Mouse (Mus musculus): ENCODE results near the gene Grk3. TPM values are rescaled to one million over a fixed set of nuclear protein-coding genes. Genes with fewer than 3 reads are reported as not detected.

The Grk3 gene
- polyA plus RNA-seq, 1 experiment from 2014 or later, result 9.9 TPM

DNA sequence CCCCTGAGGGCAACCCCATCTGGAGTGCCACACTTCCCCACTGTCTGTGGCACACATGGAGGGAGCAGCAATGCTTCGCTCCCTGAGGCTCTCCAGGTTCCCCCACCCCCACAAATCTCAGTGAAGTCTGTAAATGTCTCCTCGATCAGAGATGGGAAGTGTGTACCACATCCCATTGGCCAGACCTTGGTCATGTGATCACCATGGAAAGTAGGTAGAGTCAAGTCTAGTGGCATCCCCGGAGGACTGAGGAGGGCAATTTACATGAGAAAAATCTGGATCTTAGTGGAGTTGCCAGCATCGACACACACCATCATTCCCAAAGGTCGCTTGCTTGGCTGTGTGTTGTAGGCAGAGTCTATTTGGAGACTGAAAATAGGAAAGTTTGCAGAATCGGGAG lies 23.0 kb upstream of the Grk3 start:
- no peak overlapping the region for H3K4me2 ChIP-seq (replicated peaks; ENCODE audit: low read depth, low read length)
- H3K4me1 ChIP-seq (ENCODE audit: control insufficient read depth, insufficient read depth, low read length), result peaks cover 22% of the 10 kb centered on the region
- 90% methylated on average over 6 of the region's 6 CpGs for WGBS
- H3K27me3 ChIP-seq (ENCODE audit: control insufficient read depth, insufficient read depth, low read length), result no peaks in the 10 kb centered on the region
- H3K36me3 ChIP-seq (ENCODE audit: control insufficient read depth, insufficient read depth, low read length), result no peaks in the 10 kb centered on the region
- no peaks in the 10 kb centered on the region for H3K9me3 ChIP-seq (ENCODE audit: control insufficient read depth, low read length)
- no peak overlapping the region for H3K27ac ChIP-seq (ENCODE audit: low read depth, low read length)
- no peak overlapping the region for H3K4me3 ChIP-seq (ENCODE audit: low read length)
- no peak overlapping the region for H3K9ac ChIP-seq (ENCODE audit: low read depth, low read length)
- ATAC-seq (ENCODE audit: low FRiP score, low TSS enrichment), result no peak

DNA sequence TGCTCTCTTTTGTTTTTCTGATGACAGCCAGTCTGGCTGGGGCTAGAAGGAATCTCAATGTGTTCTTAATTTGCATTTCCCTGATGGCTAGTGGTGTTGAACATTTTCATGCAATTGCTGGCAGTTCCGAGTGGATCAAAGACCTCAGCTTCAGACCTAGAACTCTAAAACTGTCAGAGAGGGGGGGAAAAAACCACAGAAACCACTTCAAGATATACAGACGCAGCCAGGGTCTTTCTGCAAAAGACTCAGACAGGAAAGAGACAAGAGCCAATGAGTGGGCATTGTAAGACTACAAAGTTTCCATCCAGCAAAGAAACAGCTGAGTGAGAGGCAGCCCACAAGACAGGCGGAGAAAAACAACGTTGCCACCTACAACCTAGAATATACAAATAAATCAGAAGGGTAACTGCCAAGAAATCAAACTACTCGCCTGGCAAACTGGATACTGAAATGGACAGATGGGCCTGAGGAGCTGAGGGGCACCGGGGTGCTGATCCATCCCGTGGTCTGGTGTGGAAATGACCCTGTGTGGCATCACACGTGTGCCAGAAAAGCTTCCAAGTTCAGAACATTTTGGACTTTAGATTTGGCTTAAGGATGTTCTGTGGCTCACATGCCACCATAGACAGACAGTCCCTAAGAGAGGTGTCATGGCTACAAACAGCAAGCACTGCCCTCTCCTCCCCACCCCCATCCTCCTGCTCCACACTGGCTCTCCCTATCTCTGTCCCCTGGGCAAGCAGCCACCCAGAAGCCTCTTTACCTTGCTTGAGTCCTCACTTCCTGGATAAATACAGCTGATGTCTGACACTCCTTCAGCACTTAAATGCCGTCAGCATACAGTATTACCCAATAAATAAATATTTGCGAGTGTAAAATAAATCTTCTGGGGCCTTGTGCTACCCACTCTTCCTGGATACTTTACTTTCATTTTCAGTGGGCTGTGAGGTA lies 19.8 kb upstream of the Grk3 start:
- Histone ChIP-seq H3K9me3 (ENCODE audit: control insufficient read depth, low read length) (no peaks in the 10 kb centered on the region), H3K27me3 (ENCODE audit: control insufficient read depth, insufficient read depth, low read length) (no peaks in the 10 kb centered on the region), H3K4me2 (replicated peaks; ENCODE audit: low read depth, low read length) (no peak overlapping the region), H3K4me3 (ENCODE audit: low read length) (no peak overlapping the region), H3K4me1 (ENCODE audit: control insufficient read depth, insufficient read depth, low read length) (peaks cover 10% of the 10 kb centered on the region), H3K9ac (ENCODE audit: low read depth, low read length) (no peak overlapping the region), H3K36me3 (ENCODE audit: control insufficient read depth, insufficient read depth, low read length) (no peaks in the 10 kb centered on the region), H3K27ac (ENCODE audit: low read depth, low read length) (no peak overlapping the region)
- 49% methylated on average over 10 of the region's 10 CpGs for WGBS
- ATAC-seq (ENCODE audit: low FRiP score, low TSS enrichment), result no peak

DNA sequence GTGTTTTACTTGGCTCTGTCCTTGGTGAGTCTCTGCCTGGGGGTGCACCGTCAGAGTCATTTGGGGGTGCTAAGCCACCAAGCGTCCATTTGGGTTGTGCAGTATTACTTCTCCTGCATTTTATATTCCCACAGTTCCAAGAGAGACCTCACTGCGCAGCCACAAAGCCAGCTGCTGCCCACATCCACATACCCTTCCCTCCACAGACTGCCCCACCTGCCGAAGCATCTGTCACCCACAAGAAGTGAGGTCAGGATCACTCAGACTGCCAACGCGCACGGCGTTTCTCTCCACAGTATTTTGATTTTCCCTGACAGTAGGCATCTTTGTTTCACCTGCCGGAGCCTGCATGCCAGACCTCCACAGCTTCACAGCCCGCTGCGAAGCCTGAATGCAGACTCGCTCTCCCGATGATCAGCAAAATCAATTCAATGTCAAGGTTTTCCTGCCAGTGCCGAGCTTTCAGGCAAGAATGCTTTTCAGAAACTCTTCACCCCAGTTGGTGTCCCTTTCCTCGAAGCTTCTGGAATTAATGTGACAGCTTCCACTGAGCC lies 15.7 kb upstream of the Grk3 start:
- ATAC-seq (ENCODE audit: low FRiP score, low TSS enrichment), result no peak
- Histone ChIP-seq H3K27me3 (ENCODE audit: control insufficient read depth, insufficient read depth, low read length) (no peaks in the 10 kb centered on the region), H3K27ac (ENCODE audit: low read depth, low read length) (no peak overlapping the region), H3K9me3 (ENCODE audit: control insufficient read depth, low read length) (no peaks in the 10 kb centered on the region), H3K36me3 (ENCODE audit: control insufficient read depth, insufficient read depth, low read length) (no peaks in the 10 kb centered on the region), H3K4me1 (ENCODE audit: control insufficient read depth, insufficient read depth, low read length) (peaks cover 9% of the 10 kb centered on the region), H3K4me3 (ENCODE audit: low read length) (no peak overlapping the region), H3K9ac (ENCODE audit: low read depth, low read length) (no peak overlapping the region), H3K4me2 (replicated peaks; ENCODE audit: low read depth, low read length) (no peak overlapping the region)
- WGBS, result 73% methylated on average over 15 of the region's 15 CpGs

DNA sequence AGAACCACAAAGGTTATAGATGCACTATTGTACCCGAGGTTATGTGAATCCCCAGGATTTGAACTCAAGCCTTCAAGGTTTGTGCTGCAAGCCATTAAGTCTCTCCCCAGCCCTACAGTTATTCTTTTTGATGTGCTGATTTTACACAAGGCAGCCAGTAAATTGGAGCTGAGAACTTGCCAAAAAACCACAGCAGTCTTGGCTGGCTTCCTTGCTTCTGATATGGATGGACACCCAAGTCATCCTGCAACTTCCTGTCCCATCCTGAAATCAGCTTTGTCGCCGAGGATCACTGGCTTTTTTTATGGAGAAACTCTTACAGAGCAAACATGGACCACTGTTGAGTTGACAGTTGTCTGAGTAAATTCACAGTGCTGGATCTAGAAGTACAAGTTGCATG lies 14.5 kb upstream of the Grk3 start:
- Histone ChIP-seq H3K4me1 (ENCODE audit: control insufficient read depth, insufficient read depth, low read length) (peaks cover 4% of the 10 kb centered on the region; the same call in 1 of the 2 replicates), H3K36me3 (ENCODE audit: control insufficient read depth, insufficient read depth, low read length) (no peaks in the 10 kb centered on the region), H3K27me3 (ENCODE audit: control insufficient read depth, insufficient read depth, low read length) (no peaks in the 10 kb centered on the region), H3K4me2 (replicated peaks; ENCODE audit: low read depth, low read length) (no peak overlapping the region), H3K9ac (ENCODE audit: low read depth, low read length) (no peak overlapping the region), H3K9me3 (ENCODE audit: control insufficient read depth, low read length) (no peaks in the 10 kb centered on the region), H3K27ac (ENCODE audit: low read depth, low read length) (no peak overlapping the region), H3K4me3 (ENCODE audit: low read length) (no peak overlapping the region)
- WGBS, result 65% methylated on average over 3 of the region's 3 CpGs
- no peak for ATAC-seq (ENCODE audit: low FRiP score, low TSS enrichment)

DNA sequence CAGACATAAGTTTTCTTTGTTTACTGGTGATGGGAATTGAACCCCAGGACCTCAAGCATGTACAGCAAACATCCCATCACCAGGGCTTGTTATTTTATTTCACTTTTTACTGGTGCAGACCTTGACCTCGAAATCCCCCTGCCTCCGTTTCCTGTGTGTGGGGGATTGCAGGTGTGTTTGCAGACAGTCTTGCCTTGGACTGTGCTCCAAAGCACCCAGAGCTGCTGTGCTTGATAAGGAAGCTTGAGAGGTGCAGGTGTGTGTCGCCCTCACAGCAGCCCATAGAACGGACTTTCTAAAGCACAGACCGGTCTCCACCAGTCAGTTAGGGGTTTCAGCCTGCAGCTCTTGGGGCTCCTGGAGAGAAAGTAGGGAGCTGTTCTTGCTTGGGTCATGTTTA lies 11.1 kb upstream of the Grk3 start:
- no peak overlapping the region for H3K4me2 ChIP-seq (replicated peaks; ENCODE audit: low read depth, low read length)
- H3K27me3 ChIP-seq (ENCODE audit: control insufficient read depth, insufficient read depth, low read length), result no peaks in the 10 kb centered on the region
- H3K4me1 ChIP-seq (ENCODE audit: control insufficient read depth, insufficient read depth, low read length), result peaks cover 9% of the 10 kb centered on the region
- H3K9ac ChIP-seq (ENCODE audit: low read depth, low read length), result no peak overlapping the region
- H3K27ac ChIP-seq (ENCODE audit: low read depth, low read length), result no peak overlapping the region
- 72% methylated on average over 5 of the region's 5 CpGs for WGBS
- H3K4me3 ChIP-seq (ENCODE audit: low read length), result no peak overlapping the region
- H3K9me3 ChIP-seq (ENCODE audit: control insufficient read depth, low read length), result no peaks in the 10 kb centered on the region
- ATAC-seq (ENCODE audit: low FRiP score, low TSS enrichment), result no peak
- H3K36me3 ChIP-seq (ENCODE audit: control insufficient read depth, insufficient read depth, low read length), result no peaks in the 10 kb centered on the region

DNA sequence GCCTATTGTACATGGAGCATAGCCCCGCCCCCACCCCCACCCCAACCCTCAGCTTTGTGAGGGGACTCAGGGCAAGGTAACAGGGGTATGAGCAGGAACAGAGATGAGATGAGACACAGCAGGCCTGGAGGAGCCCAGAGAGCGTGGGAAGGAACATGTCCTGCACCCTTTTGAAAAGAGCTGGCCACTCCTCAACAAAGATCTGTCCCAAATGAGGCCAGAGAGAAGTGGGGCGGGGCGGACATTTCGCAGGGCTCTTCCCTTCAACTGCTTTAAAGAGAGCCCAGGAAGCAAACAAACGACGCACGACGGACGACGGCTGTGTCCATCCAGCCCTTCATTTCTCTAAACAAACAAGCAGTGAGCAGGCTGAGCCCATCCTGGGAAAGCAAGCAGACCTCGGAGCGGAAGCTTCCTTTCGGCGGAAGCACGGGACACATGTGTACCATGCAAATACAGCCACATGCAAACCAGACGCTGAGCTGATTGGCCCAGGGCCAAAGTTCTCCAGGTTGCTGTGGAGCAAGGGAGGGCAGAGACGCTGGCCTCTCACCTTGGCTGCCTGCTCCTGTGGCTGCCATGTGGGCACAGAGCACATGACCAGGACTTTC lies 8.7 kb upstream of the Grk3 start:
- Histone ChIP-seq H3K4me2 (replicated peaks; ENCODE audit: low read depth, low read length) (peak overlapping the region; percentile 22), H3K9me3 (ENCODE audit: control insufficient read depth, low read length) (no peaks in the 10 kb centered on the region), H3K27ac (ENCODE audit: low read depth, low read length) (peak overlapping the region; percentile 65), H3K4me1 (ENCODE audit: control insufficient read depth, insufficient read depth, low read length) (peaks cover 9% of the 10 kb centered on the region), H3K36me3 (ENCODE audit: control insufficient read depth, insufficient read depth, low read length) (no peaks in the 10 kb centered on the region), H3K4me3 (ENCODE audit: low read length) (no peak overlapping the region), H3K9ac (ENCODE audit: low read depth, low read length) (peak overlapping the region; percentile 12; the same call in 1 of the 2 replicates), H3K27me3 (ENCODE audit: control insufficient read depth, insufficient read depth, low read length) (no peaks in the 10 kb centered on the region)
- 29% methylated on average over 18 of the region's 18 CpGs for WGBS
- peak; percentile 26; the same call in 1 of the 2 replicates for ATAC-seq (ENCODE audit: low FRiP score, low TSS enrichment)

DNA sequence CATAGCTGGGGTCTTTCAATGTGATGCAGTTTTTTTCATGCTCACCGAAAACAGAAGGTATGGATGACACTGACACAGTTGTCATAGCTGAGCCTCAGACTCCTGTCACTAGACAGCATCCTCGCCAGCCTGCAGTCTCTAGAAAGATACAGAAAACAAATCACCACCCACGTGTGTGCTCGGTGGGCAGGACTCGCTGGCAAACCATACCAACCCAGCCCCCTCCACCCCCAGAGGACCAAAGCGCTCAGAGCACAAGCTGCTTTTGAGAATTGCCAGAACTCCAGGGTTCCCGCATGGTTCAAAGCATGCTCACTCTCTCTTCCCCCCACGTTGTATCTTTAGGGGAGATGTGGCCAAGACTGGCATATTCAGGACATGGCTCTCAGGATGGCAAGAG lies 2.6 kb upstream of the Grk3 start:
- WGBS, result 65% methylated on average over 8 of the region's 8 CpGs
- Histone ChIP-seq H3K4me3 (ENCODE audit: low read length) (no peak overlapping the region), H3K9me3 (ENCODE audit: control insufficient read depth, low read length) (no peaks in the 10 kb centered on the region), H3K4me2 (replicated peaks; ENCODE audit: low read depth, low read length) (no peak overlapping the region), H3K9ac (ENCODE audit: low read depth, low read length) (no peak overlapping the region), H3K27ac (ENCODE audit: low read depth, low read length) (no peak overlapping the region), H3K36me3 (ENCODE audit: control insufficient read depth, insufficient read depth, low read length) (no peaks in the 10 kb centered on the region), H3K27me3 (ENCODE audit: control insufficient read depth, insufficient read depth, low read length) (0 out of 2 replicates have a peak, but pooled peaks cover 3% of the 10 kb centered on the region), H3K4me1 (ENCODE audit: control insufficient read depth, insufficient read depth, low read length) (peaks cover 10% of the 10 kb centered on the region; the same call in 1 of the 2 replicates)
- ATAC-seq (ENCODE audit: low FRiP score, low TSS enrichment), result no peak

DNA sequence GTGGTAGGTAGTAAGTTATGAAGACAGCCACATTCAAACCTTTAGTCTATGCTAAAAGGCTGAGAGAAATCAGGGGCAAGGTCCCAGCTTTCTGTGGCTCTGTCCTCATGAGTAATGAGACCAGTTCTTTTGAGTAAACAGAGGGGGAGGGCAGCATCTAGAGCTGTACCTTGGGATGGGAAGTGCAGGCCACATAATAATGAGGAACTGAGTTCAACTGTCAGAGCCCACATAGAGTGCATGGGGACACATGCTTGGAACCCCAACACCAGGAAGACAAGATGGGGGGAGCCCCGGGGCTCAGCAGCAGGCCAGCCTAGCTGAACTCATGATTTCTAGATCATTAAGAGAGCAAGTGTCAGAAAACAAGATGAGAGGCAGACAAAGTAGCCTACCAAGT lies 1.4 kb upstream of the Grk3 start:
- Histone ChIP-seq H3K4me1 (ENCODE audit: control insufficient read depth, insufficient read depth, low read length) (peaks cover 10% of the 10 kb centered on the region; the same call in 1 of the 2 replicates), H3K27ac (ENCODE audit: low read depth, low read length) (no peak overlapping the region), H3K9ac (ENCODE audit: low read depth, low read length) (no peak overlapping the region), H3K4me2 (replicated peaks; ENCODE audit: low read depth, low read length) (no peak overlapping the region), H3K4me3 (ENCODE audit: low read length) (no peak overlapping the region), H3K27me3 (ENCODE audit: control insufficient read depth, insufficient read depth, low read length) (0 out of 2 replicates have a peak, but pooled peaks cover 3% of the 10 kb centered on the region), H3K9me3 (ENCODE audit: control insufficient read depth, low read length) (no peaks in the 10 kb centered on the region), H3K36me3 (ENCODE audit: control insufficient read depth, insufficient read depth, low read length) (no peaks in the 10 kb centered on the region)
- no peak for ATAC-seq (ENCODE audit: low FRiP score, low TSS enrichment)
- 88% methylated on average over 1 of the region's 1 CpGs for WGBS
